Mouse (Mus musculus): ENCODE results near the gene Mios. TPM values are rescaled to one million over a fixed set of nuclear protein-coding genes. Genes with fewer than 3 reads are reported as not detected.

Mios gene
- polyA plus RNA-seq, 1 experiment from 2014 or later: 30.3 TPM

- 44% methylated on average over 4 of the region's 4 CpGs for WGBS
- ATAC-seq (ENCODE audit: insufficient read depth): no peak
- Histone ChIP-seq H3K27ac (ENCODE audit: low read depth) (no peak overlapping the region), H3K4me2 (no peak overlapping the region), H3K36me3 (ENCODE audit: insufficient read depth) (peaks cover 3% of the 10 kb centered on the region; the same call in 1 of the 2 replicates), H3K9me3 (ENCODE audit: low read depth, low read length) (no peaks in the 10 kb centered on the region), H3K27me3 (ENCODE audit: insufficient read depth, low read length) (no peaks in the 10 kb centered on the region), H3K9ac (no peak overlapping the region), H3K4me1 (ENCODE audit: insufficient read depth) (no peaks in the 10 kb centered on the region), H3K4me3 (ENCODE audit: low read depth, low read length) (no peak overlapping the region)
- no peak for TF ChIP-seq CTCF (IDR thresholded peaks at IDR 0.05; ENCODE audit: low read depth)
- DNase-seq: no peak
Measured at GRCm38 (mm10) chr6:8276431-8276830, 67.4 kb downstream of the Mios start.

GRCm38 (mm10) chr6:8278426-8279002, 69.5 kb downstream of the Mios start:
- Histone ChIP-seq H3K9ac (no peak overlapping the region), H3K27ac (ENCODE audit: low read depth) (no peak overlapping the region), H3K27me3 (ENCODE audit: insufficient read depth, low read length) (no peaks in the 10 kb centered on the region), H3K4me3 (ENCODE audit: low read depth, low read length) (no peak overlapping the region), H3K4me2 (no peak overlapping the region), H3K36me3 (ENCODE audit: insufficient read depth) (peaks cover 3% of the 10 kb centered on the region; the same call in 1 of the 2 replicates), H3K9me3 (ENCODE audit: low read depth, low read length) (no peaks in the 10 kb centered on the region), H3K4me1 (ENCODE audit: insufficient read depth) (no peaks in the 10 kb centered on the region)
- TF ChIP-seq CTCF (IDR thresholded peaks at IDR 0.05; ENCODE audit: low read depth): peak; percentile 51
- WGBS: 77% methylated on average over 5 of the region's 5 CpGs
- DNase-seq (peak; percentile 16), ATAC-seq (ENCODE audit: insufficient read depth) (no peak)

- ATAC-seq (ENCODE audit: insufficient read depth): no peak
- Histone ChIP-seq H3K4me2 (no peak overlapping the region), H3K27me3 (ENCODE audit: insufficient read depth, low read length) (no peaks in the 10 kb centered on the region), H3K27ac (ENCODE audit: low read depth) (no peak overlapping the region), H3K4me3 (ENCODE audit: low read depth, low read length) (no peak overlapping the region), H3K9me3 (ENCODE audit: low read depth, low read length) (no peaks in the 10 kb centered on the region), H3K9ac (no peak overlapping the region), H3K4me1 (ENCODE audit: insufficient read depth) (no peaks in the 10 kb centered on the region), H3K36me3 (ENCODE audit: insufficient read depth) (peaks cover 6% of the 10 kb centered on the region; the same call in 1 of the 2 replicates)
- no peak for TF ChIP-seq CTCF (IDR thresholded peaks at IDR 0.05; ENCODE audit: low read depth)
- 81% methylated on average over 4 of the region's 4 CpGs for WGBS
- DNase-seq: no peak
Measured at GRCm38 (mm10) chr6:8283255-8283654, 74.2 kb downstream of the Mios start.

- H3K4me2 ChIP-seq: no peak overlapping the region
- H3K36me3 ChIP-seq (ENCODE audit: insufficient read depth): 0 out of 2 replicates have a peak, but pooled peaks cover 3% of the 10 kb centered on the region
- no peaks in the 10 kb centered on the region for H3K4me1 ChIP-seq (ENCODE audit: insufficient read depth)
- H3K9ac ChIP-seq: no peak overlapping the region
- no peaks in the 10 kb centered on the region for H3K9me3 ChIP-seq (ENCODE audit: low read depth, low read length)
- DNase-seq (peak; percentile 51), ATAC-seq (ENCODE audit: insufficient read depth) (peak; percentile 38; the same call in 1 of the 2 replicates)
- no peaks in the 10 kb centered on the region for H3K27me3 ChIP-seq (ENCODE audit: insufficient read depth, low read length)
- H3K4me3 ChIP-seq (ENCODE audit: low read depth, low read length): no peak overlapping the region
- H3K27ac ChIP-seq (ENCODE audit: low read depth): no peak overlapping the region
- no peak for TF ChIP-seq CTCF (IDR thresholded peaks at IDR 0.05; ENCODE audit: low read depth)
- WGBS: 50% methylated on average over 3 of the region's 3 CpGs
Measured at GRCm38 (mm10) chr6:8285401-8285960, 76.5 kb downstream of the Mios start.

Other genes with a start within 250 kb of the Mios start
- 0.95 and 1.3 TPM in 2 replicates for gene Col28a1, start 16.6 kb upstream of the Mios start, polyA plus RNA-seq (2014; fragmentation: Nextera tagmentation; extraction: Ambion mirVana)
- gene Rpa3, start 50.0 kb downstream of the Mios start, polyA plus RNA-seq (2014; fragmentation: Nextera tagmentation; extraction: Ambion mirVana): 177 and 191 TPM in 2 replicates
- gene Umad1, start 50.1 kb downstream of the Mios start, polyA plus RNA-seq (2014; fragmentation: Nextera tagmentation; extraction: Ambion mirVana): 21.1 and 21.7 TPM in 2 replicates
- 6.7 and 9.8 TPM in 2 replicates for gene Gm45062, start 50.2 kb downstream of the Mios start, polyA plus RNA-seq (2014; fragmentation: Nextera tagmentation; extraction: Ambion mirVana)